Mouse (Mus musculus) heart, postnatal 10 days (tissue): ENCODE results near the gene Fastk. TPM values are rescaled to one million over a fixed set of nuclear protein-coding genes. Genes with fewer than 3 reads are reported as not detected.

ENCODE experiments used
- DNase-seq, 2 experiments: peaks; one replicate each; pipeline ENCODE4 v3.0.0; 2021
- intact Hi-C: fragments of 180-260 bp; cut with DNase I; formaldehyde crosslinking; loops from one replicate; pipeline ENCODE4 v1.15.1; 2025
- total RNA-seq, 2 experiments: library from RNA; stranded (reverse); gene quantifications; 2 replicates each; pipeline ENCODE4 v1.2.3; 2021

The Fastk gene
- total RNA-seq, 2 experiments from 2014 or later: 207 to 209 TPM

DNA sequence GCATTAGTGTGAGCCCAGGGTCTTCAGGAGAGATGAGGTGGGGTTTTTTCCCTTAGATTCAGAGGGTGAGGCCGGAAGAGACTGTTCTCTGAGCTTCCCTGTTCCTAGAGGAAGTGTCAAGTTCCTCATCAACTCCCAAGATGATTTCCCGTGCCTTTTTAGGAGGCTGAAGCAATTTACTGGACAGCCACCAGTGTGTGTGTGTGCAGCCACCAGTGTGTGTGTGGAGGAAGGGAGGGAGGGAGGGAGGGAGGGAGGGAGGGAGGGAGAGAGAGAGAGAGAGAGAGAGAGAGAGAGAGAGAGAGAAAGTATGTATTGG, 8.9 kb upstream of the Fastk start:
- intact Hi-C loops: loop anchor here (2.0 kb wide), 2 partner anchors 17 to 29 kb away; no protein-coding TSS in a partner anchor
- DNase-seq: no peak

- intact Hi-C loops: loop anchor here (2.0 kb wide), 2 partner anchors 17 to 29 kb away; no protein-coding TSS in a partner anchor
- no peak for DNase-seq
These were observed 8.3 kb upstream of the Fastk start for GRCm38 (mm10) chr5:24453283-24453984.

GRCm38 (mm10) chr5:24452691-24453233, 7.7 kb upstream of the Fastk start:
- intact Hi-C loops: loop anchor here (2.0 kb wide), 2 partner anchors 18 to 28 kb away; no protein-coding TSS in a partner anchor
- DNase-seq: peak in 1 of 2 experiments; percentile 43

DNA sequence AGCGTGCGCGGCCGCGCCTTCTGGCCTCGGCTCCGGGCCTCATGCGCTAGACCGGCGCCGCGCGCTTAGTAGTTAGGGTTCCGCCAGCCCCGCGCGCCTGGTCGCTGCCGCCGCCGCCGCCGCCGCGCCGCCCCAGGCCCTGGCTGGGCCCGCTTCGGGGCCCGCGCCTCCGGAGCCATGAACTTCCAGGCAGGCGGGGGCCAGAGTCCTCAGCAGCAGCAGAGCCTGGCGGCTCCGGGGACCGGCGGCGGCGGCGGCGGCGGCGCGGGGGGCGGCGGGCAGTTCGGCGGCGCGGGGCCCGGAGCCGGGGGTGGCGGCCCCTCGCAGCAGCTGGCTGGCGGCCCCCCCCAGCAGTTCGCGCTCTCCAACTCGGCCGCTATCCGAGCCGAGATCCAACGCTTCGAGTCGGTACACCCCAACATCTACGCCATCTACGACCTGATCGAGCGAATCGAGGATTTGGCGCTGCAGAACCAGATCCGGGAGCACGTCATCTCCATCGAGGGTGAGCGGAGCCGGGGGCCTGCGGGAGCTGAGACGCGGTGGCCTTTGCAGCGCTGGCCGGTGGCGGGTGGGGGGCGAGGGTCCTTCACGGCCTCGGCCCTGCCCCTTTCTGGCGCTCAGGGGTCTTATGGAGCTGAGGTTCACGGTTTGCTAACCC, 7.1 kb upstream of the Fastk start, which contains the start of gene Agap3:
TSS of gene Agap3 (plus strand) at position 148 of the 661 bp plus-strand sequence.
- intact Hi-C loops: loop anchor here (2.0 kb wide), 2 partner anchors 19 to 27 kb away; no protein-coding TSS in a partner anchor
- DNase-seq: peak in 1 of 2 experiments; percentile 52

GRCm38 (mm10) chr5:24451264-24452029, 6.4 kb upstream of the Fastk start:
- intact Hi-C loops: loop anchor here (2.0 kb wide), 2 partner anchors 19 to 27 kb away; no protein-coding TSS in a partner anchor
- peak; percentile 85 to 91 for DNase-seq

- DNase-seq: peak; percentile 85 to 86
- intact Hi-C loops: no loop called here
These were observed 2.7 kb upstream of the Fastk start, which contains the start of gene Tmub1 for GRCm38 (mm10) chr5:24447624-24448298. Gene Tmub1 (minus strand): TSS chr5:24447854.

DNA sequence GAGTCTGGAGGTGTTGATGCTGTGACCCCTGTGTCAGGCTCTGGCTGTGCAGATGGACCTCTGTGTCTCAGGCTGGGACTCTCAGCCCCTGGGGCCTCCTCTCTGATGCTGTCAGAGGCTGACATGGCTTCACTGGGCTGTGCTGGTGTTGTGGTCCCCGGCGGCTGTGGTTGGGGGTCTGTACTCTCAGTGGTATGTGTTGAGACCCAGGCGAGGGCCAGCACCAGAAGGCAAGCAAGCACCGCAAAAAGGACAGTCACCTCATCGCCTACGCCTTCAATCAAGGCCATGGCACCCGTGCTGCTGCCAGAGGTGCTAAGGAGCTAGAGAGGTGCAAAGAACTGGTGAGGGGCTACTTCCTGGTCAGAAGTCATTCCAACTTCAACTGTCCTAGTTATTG, 1.5 kb upstream of the Fastk start:
- intact Hi-C loops: no loop called here
- DNase-seq: no peak

- DNase-seq: no peak
- intact Hi-C loops: loop anchor here (2.0 kb wide), 1 partner anchor 19 kb away; no protein-coding TSS in a partner anchor
These were observed 467 bp upstream of the Fastk start for GRCm38 (mm10) chr5:24445428-24446080.

DNA sequence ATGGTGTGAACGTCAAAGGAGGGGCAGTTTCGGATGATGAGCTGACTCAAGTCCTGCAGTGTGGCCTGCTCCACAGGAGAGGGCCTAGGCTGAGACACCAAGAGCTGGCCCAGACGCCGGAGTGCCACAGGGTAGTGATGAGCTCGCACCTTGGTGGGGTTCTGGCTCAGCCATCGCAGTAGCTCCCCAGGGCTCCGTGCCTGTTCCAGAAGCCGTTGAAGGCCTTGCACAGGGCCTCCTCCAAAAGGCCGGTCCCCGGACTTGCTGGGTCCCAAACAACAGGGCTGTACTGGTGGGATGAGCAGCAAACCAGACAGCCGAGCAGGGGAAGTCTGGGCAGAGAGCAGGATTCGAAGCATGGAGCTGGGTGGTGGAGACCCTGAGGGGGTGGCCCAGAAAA, 1.2 kb downstream of the Fastk start:
- DNase-seq: no peak
- intact Hi-C loops: loop anchor here (2.0 kb wide), 1 partner anchor 17 kb away; no protein-coding TSS in a partner anchor

GRCm38 (mm10) chr5:24443204-24443603, 1.9 kb downstream of the Fastk start:
- no peak for DNase-seq
- intact Hi-C loops: no loop called here

- intact Hi-C loops: no loop called here
- no peak for DNase-seq
These were observed 3.1 kb downstream of the Fastk start for GRCm38 (mm10) chr5:24442029-24442428.

- intact Hi-C loops: no loop called here
- no peak for DNase-seq
These were observed 3.9 kb downstream of the Fastk start for GRCm38 (mm10) chr5:24441187-24441586.

DNA sequence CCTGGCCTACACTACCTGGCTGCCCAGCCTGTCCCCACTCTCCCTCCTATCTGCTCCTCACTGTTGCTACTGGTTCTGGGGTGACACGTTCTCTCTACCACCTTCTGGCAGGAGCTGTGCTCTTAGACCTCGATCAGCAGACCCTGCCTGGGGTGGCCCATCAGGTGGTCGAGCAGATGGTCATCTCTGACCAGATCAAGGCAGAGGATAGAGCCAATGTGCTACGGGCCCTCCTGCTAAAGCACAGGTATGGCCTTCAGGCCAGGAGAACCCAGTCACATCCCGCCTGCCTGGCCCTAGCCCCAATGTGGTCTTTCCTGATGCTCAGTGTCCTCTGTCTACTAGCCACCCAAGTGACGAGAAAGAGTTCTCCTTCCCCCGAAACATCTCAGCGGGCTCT, 11.1 kb downstream of the Fastk start:
- DNase-seq: no peak
- intact Hi-C loops: no loop called here

DNA sequence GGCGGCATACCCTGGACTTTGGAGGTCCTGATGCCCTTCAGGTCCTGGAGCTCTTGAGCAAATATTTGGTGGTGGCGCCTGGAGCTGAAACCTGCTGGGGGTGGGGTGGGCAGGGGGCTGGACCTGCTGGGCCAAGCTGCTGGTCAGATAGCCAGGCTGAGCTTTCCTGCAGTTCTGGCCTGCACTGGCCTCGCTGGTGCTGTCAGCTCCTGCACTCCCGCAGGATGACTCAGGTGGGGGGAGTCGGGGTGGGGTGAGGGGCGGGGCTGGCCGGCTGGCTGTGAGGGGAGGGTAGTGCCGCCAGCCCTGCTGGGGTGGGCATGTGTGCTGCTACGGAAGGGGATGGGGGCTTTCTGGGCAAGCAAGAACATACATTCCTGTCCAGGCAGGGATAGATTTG, 16.5 kb downstream of the Fastk start:
- intact Hi-C loops: no loop called here
- no peak for DNase-seq

- DNase-seq: no peak
- intact Hi-C loops: loop anchor here (2.0 kb wide), 2 partner anchors 17 to 43 kb away; partner anchors contain the start of gene Fastk
These were observed 17.1 kb downstream of the Fastk start for GRCm38 (mm10) chr5:24427981-24428402.

GRCm38 (mm10) chr5:24427285-24427633, 17.8 kb downstream of the Fastk start:
- intact Hi-C loops: loop anchor here (2.0 kb wide), 2 partner anchors 18 to 44 kb away; partner anchors contain the start of gene Fastk
- no peak for DNase-seq

DNA sequence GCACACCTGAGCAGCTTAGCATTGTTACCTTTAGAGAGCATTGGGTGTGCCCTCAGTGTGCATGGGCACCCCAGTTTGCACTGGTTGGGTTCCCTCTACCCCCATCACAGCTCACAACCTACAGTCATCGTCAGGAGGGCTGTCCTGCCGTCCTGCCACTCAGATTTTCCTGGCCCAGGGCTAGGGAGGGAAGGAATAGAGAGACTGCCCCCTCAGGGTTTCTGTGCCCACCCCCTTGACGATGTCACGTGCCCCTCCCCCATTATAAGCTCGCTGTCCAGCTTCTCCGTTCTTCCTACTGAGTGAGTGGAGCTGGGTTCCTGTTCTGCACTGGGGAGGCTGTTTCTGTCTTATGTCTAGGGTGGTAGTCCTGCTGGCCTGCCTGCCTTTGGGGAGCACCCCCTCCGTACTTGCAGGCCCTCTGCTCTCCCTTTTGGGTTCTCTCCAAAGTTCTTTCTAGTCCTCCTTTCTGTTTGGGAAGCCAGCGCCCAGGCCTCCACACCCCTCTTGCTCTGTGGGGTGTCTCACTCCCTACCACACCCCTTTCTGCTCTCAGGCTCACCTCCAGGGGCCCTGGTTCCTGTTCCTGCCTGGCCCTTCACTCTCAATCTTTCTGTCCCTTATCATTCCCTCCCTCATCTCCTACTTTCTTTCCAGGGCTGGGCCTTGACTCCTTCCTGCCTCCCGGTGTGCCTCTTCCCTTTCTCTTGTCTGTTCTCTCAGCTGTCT, 18.4 kb downstream of the Fastk start:
- intact Hi-C loops: loop anchor here (2.0 kb wide), 2 partner anchors 18 to 44 kb away; partner anchors contain the start of gene Fastk
- no peak for DNase-seq

GRCm38 (mm10) chr5:24426037-24426432, 19.1 kb downstream of the Fastk start:
- intact Hi-C loops: loop anchor here (2.0 kb wide), 2 partner anchors 19 to 45 kb away; partner anchors contain the start of gene Fastk

More at GRCm38 (mm10) chr5:24426037-24426432, 19.1 kb downstream of the Fastk start:
- no peak for DNase-seq
